Mouse (Mus musculus) erythroblast, embryonic 14.5 days (primary cell): Measurements from ENCODE around the gene Atp5mpl.

Experiments used
- GATA1 ChIP-seq: IDR thresholded peaks from 2 replicates; pipeline ENCODE4 v1.6.1; 2012; ENCODE audit warnings: low read length, inconsistent platforms, mixed read lengths
- TAL1 ChIP-seq: IDR thresholded peaks from 3 replicates; pipeline ENCODE4 v1.6.1; 2012; ENCODE audit warnings: low read length, inconsistent platforms, mixed read lengths

DNA sequence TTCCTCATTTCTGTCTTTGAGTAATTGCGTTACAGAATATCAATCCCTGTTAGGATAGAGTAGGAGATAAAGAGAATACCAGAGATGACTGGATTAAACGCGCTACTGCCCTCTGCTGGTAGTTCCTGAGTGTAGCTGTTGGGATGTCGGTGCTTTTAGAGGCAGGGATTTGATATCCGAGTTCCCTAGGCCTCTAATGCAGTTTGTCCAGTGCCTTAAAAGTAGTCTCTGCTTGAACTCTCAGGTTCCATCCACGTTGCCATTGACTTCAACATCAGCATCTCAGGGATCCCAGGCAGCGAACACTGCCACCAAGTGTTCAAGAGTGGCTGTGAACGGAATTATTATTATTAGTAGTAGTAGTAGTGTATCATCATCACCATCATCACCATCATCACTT, 34.4 kb upstream of the Atp5mpl start:
- TF ChIP-seq TAL1 (no peak), GATA1 (no peak)
